8 mouse cellular contexts compared by ENCODE assay signal in the genomic region with DNA sequence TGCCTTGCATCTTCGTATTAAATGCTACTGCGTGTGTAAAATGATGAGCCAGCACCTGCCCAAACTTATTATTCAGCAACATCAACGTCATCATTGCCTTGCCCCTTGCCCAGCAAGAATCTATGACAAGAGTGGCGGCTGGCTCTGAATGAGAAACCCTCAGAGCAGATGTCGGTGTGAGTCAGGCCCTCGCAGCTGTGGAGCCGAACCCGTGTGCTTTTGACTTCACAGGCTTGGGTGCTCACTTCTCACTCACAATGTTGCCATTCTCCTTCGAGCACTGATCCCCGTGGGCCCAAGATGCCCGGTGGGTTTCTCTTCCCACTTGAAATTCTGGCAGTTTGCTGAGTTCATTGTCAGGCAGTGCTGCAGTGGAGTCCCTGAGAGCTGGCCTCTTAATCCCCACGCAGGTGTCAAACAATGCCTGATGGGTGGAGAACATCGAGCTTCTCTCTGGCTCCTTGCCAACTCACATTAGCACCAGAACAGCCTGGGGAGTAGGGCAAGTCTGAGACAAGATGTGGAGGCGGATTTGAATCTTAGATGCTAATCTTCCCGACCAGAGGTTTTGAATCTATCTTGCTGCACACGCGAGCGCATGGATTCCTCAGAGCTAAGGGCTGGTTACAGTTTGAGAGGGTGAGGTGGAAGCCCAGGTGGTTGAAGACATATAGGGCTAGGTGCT.
DNase-seq lines count a peak whose midpoint lies in the region; ATAC-seq and TF ChIP-seq lines count a peak whose summit lies in the region.

No protein-coding gene starts in this region.

- H3K4me1 ChIP-seq in limb, embryonic 14.5 days (ENCODE audit: control insufficient read depth, insufficient read depth, low read length) = no peaks in the 10 kb centered on the region
- H3K4me1 ChIP-seq in limb, embryonic 10.5 days = no peaks in the 10 kb centered on the region
- no peaks in the 10 kb centered on the region for H3K4me1 ChIP-seq in forebrain, embryonic 15.5 days
- no peaks in the 10 kb centered on the region for H3K4me1 ChIP-seq in midbrain, postnatal 0 days (ENCODE audit: insufficient read depth, low read length)

- H3K9me3 ChIP-seq in limb, embryonic 14.5 days (ENCODE audit: control insufficient read depth, low read length) = peaks cover 21% of the 10 kb centered on the region; the same call in 1 of the 2 replicates
- peaks cover 13% of the 10 kb centered on the region for H3K9me3 ChIP-seq in limb, embryonic 10.5 days (replicated peaks)
- H3K9me3 ChIP-seq in forebrain, embryonic 15.5 days = peaks cover 11% of the 10 kb centered on the region
- peaks cover 4% of the 10 kb centered on the region; the same call in 1 of the 2 replicates for H3K9me3 ChIP-seq in midbrain, postnatal 0 days (ENCODE audit: low read length)

- H3K4me3 ChIP-seq in limb, embryonic 14.5 days (replicated peaks; ENCODE audit: low read length) = no peak overlapping the region
- no peak overlapping the region for H3K4me3 ChIP-seq in limb, embryonic 10.5 days
- no peak overlapping the region for H3K4me3 ChIP-seq in forebrain, embryonic 15.5 days
- H3K4me3 ChIP-seq in midbrain, postnatal 0 days (ENCODE audit: low read depth, low read length) = no peak overlapping the region

- H3K36me3 ChIP-seq in limb, embryonic 14.5 days (ENCODE audit: control insufficient read depth, insufficient read depth, low read length) = no peaks in the 10 kb centered on the region
- no peaks in the 10 kb centered on the region for H3K36me3 ChIP-seq in limb, embryonic 10.5 days
- no peaks in the 10 kb centered on the region for H3K36me3 ChIP-seq in forebrain, embryonic 15.5 days
- no peaks in the 10 kb centered on the region for H3K36me3 ChIP-seq in midbrain, postnatal 0 days (ENCODE audit: insufficient read depth, low read length)

- ATAC-seq in limb, embryonic 14.5 days (ENCODE audit: low FRiP score, low read depth) = no peak
- ATAC-seq in forebrain, embryonic 15.5 days (replicated peaks) = peak; percentile 55
- ATAC-seq in midbrain, postnatal 0 days (ENCODE audit: low FRiP score) = no peak

- no peak overlapping the region for H3K4me2 ChIP-seq in limb, embryonic 14.5 days (replicated peaks; ENCODE audit: low read depth, low read length, severe bottlenecking)
- no peak overlapping the region for H3K4me2 ChIP-seq in forebrain, embryonic 15.5 days (replicated peaks)
- no peak overlapping the region for H3K4me2 ChIP-seq in midbrain, postnatal 0 days (ENCODE audit: low read depth, low read length, poor library complexity, severe bottlenecking)

- peak; percentile 44 for DNase-seq in limb, embryonic 14.5 days (ENCODE audit: low spot score)
- DNase-seq in limb, embryonic 10.5 days (ENCODE audit: low spot score) = no peak
- DNase-seq in cerebellum, adult 18-20 months = peak; percentile 11 to 12
- peak; percentile 57 for DNase-seq in midbrain, postnatal 0 days (ENCODE audit: low spot score)
- DNase-seq in adrenal gland, postnatal 10 days = no peak
- no peak for DNase-seq in kidney, postnatal 14 days
- DNase-seq in adrenal gland, postnatal 4 days (ENCODE audit: low spot score in 2 of 2) = no peak

- no peak overlapping the region for H3K9ac ChIP-seq in limb, embryonic 14.5 days (ENCODE audit: low read depth, low read length, severe bottlenecking)
- no peak overlapping the region for H3K9ac ChIP-seq in forebrain, embryonic 15.5 days (replicated peaks)
- H3K9ac ChIP-seq in midbrain, postnatal 0 days (replicated peaks; ENCODE audit: low read length, poor library complexity, severe bottlenecking) = no peak overlapping the region

- H3K27me3 ChIP-seq in limb, embryonic 14.5 days (ENCODE audit: control insufficient read depth, insufficient read depth, low read length) = no peaks in the 10 kb centered on the region
- no peaks in the 10 kb centered on the region for H3K27me3 ChIP-seq in limb, embryonic 10.5 days (ENCODE audit: low read depth, poor library complexity, severe bottlenecking)
- no peaks in the 10 kb centered on the region for H3K27me3 ChIP-seq in forebrain, embryonic 15.5 days
- no peaks in the 10 kb centered on the region for H3K27me3 ChIP-seq in midbrain, postnatal 0 days (ENCODE audit: insufficient read depth, low read length)

- WGBS in limb, embryonic 14.5 days = 61% methylated on average over 18 of the region's 18 CpGs
- WGBS in limb, embryonic 10.5 days = 77% methylated on average over 18 of the region's 18 CpGs
- WGBS in forebrain, embryonic 15.5 days = 36% methylated on average over 18 of the region's 18 CpGs
- 29% methylated on average over 18 of the region's 18 CpGs for WGBS in midbrain, postnatal 0 days

- TF ChIP-seq POLR2A in limb, embryonic 14.5 days (IDR thresholded peaks at IDR 0.05; ENCODE audit: borderline replicate concordance, extremely low read depth, insufficient read depth, insufficient read length) = no peak

- TF ChIP-seq CTCF in midbrain, postnatal 0 days (IDR thresholded peaks at IDR 0.05) = no peak

- no peak overlapping the region for H3K27ac ChIP-seq in limb, embryonic 14.5 days (replicated peaks; ENCODE audit: low read depth, low read length)
- H3K27ac ChIP-seq in limb, embryonic 10.5 days = no peak overlapping the region
- no peak overlapping the region for H3K27ac ChIP-seq in forebrain, embryonic 15.5 days (replicated peaks)
- H3K27ac ChIP-seq in midbrain, postnatal 0 days (ENCODE audit: low read depth, low read length) = no peak overlapping the region

Comparison
In these comparisons a context has a peak if more than half of its experiments do, and no peak if none do; other contexts are left out.
1. DNase-seq: peak in limb, embryonic 14.5 days (single experiment), cerebellum, adult 18-20 months (2 of 2) and midbrain, postnatal 0 days (single experiment); none in limb, embryonic 10.5 days (single experiment), adrenal gland, postnatal 10 days (single experiment), kidney, postnatal 14 days (single experiment) and adrenal gland, postnatal 4 days (0 of 2).